Mouse (Mus musculus) C2C12 (cell line): ENCODE results near the gene Mtss1l. TPM values are rescaled to one million over a fixed set of nuclear protein-coding genes. Genes with fewer than 3 reads are reported as not detected.
A peak's percentile ranks its signal among the peaks of the same experiment; 100 is the strongest.

ENCODE experiments used
- H3K27me3 ChIP-seq: one replicate; pipeline ENCODE4 v1.6.1; 2011; ENCODE audit not compliant: control insufficient read depth, insufficient read depth, insufficient read length
- H3K36me3 ChIP-seq: one replicate; pipeline ENCODE4 v1.6.1; 2011; ENCODE audit not compliant: control insufficient read depth, insufficient read depth
- H3K4me3 ChIP-seq: one replicate; pipeline ENCODE4 v1.5.1; 2011; ENCODE audit warnings: mild to moderate bottlenecking, control low read depth; ENCODE audit not compliant: poor library complexity, insufficient read depth, severe bottlenecking
- H3K79me2 ChIP-seq: one replicate; pipeline ENCODE4 v1.6.1; 2011; ENCODE audit not compliant: control insufficient read depth, insufficient read depth
- H3K79me3 ChIP-seq: one replicate; pipeline ENCODE4 v1.6.1; 2011; ENCODE audit warnings: low read depth, control low read depth
- H3ac ChIP-seq: one replicate; pipeline ENCODE3; 2011; ENCODE audit warnings: low read depth; ENCODE audit not compliant: control insufficient read depth, insufficient read length
- CEBPB ChIP-seq: IDR thresholded peaks from one replicate; pipeline ENCODE4 v1.6.1; 2011; ENCODE audit warnings: low read depth, mild to moderate bottlenecking, control low read depth, moderate library complexity
- CTCF ChIP-seq: IDR thresholded peaks from one replicate; pipeline ENCODE4 v1.5.1; 2011; ENCODE audit not compliant: control insufficient read depth, insufficient read depth, insufficient read length
- FOSL1 ChIP-seq: IDR thresholded peaks from one replicate; pipeline ENCODE4 v1.8.0; 2011; ENCODE audit warnings: mild to moderate bottlenecking, low read length; ENCODE audit not compliant: poor library complexity, insufficient read depth, severe bottlenecking
- MAX ChIP-seq: IDR thresholded peaks from one replicate; pipeline ENCODE4 v1.6.1; 2011; ENCODE audit warnings: mild to moderate bottlenecking, control low read depth
- MYOD1 ChIP-seq: IDR thresholded peaks from one replicate; pipeline ENCODE4 v1.6.1; 2011; ENCODE audit warnings: low read depth; ENCODE audit not compliant: control insufficient read depth, insufficient read length
- MYOG ChIP-seq: IDR thresholded peaks from one replicate; pipeline ENCODE4 v1.6.1; 2011; ENCODE audit not compliant: control insufficient read depth, insufficient read length; ENCODE audit errors: extremely low read depth
- USF1 ChIP-seq: IDR thresholded peaks from one replicate; pipeline ENCODE4 v1.6.1; 2011; ENCODE audit warnings: low read depth, mild to moderate bottlenecking, control low read depth, moderate library complexity
- long read RNA-seq, 2 experiments: library from polyadenylated mRNA; unstranded; transcript quantifications; one replicate each; pipeline ENCODE4 v2.0.0; 2019 to 2020
- polyA plus RNA-seq: library from polyadenylated mRNA; unstranded; fragments of >200 nt; fragmentation: generic; extraction: Trizol; gene quantifications from one replicate; pipeline ENCODE4 v1.2.1, GENCODE M21; 2012; ENCODE audit warnings: missing spikeins

The Mtss1l gene
- polyA plus RNA-seq: 26.1 TPM
- long read RNA-seq, experiment 1, partial matches to known transcripts: 0 of 3 reads
- long read RNA-seq, experiment 1, other reads (novel, unspliced or antisense): 3 of 3 reads
- long read RNA-seq, experiment 2, full-length matches to known transcripts: 1 of 16 reads
- long read RNA-seq, experiment 2, partial matches to known transcripts: 14 of 16 reads
- long read RNA-seq, experiment 2, other reads (novel, unspliced or antisense): 1 of 16 reads

GRCm38 (mm10) chr8:110720685-110721598 lies at the start of gene Mtss1l:
Gene Mtss1l, plus strand, starts transcription at chr8:110721476.
- no peaks in the 10 kb centered on the region for H3K27me3 ChIP-seq
- H3K4me3 ChIP-seq: peak within 1 kb of the TSS; percentile 45
- H3ac ChIP-seq: peak within 1 kb of the TSS; percentile 75
- TF ChIP-seq FOSL1 (no peak), MYOG (no peak), MYOD1 (no peak), USF1 (peak; percentile 76)
- peaks cover 7% of the 10 kb centered on the region for H3K79me2 ChIP-seq
- H3K79me3 ChIP-seq: peaks cover 1% of the 10 kb centered on the region
- no peaks in the 10 kb centered on the region for H3K36me3 ChIP-seq

GRCm38 (mm10) chr8:110672133-110672532 lies 49.1 kb upstream of the Mtss1l start:
- peaks cover 9% of the 10 kb centered on the region for H3K36me3 ChIP-seq
- no peak overlapping the region for H3K4me3 ChIP-seq
- H3K27me3 ChIP-seq: no peaks in the 10 kb centered on the region
- no peaks in the 10 kb centered on the region for H3K79me2 ChIP-seq
- no peaks in the 10 kb centered on the region for H3K79me3 ChIP-seq
- no peak overlapping the region for H3ac ChIP-seq
- no peak for TF ChIP-seq MYOD1

DNA sequence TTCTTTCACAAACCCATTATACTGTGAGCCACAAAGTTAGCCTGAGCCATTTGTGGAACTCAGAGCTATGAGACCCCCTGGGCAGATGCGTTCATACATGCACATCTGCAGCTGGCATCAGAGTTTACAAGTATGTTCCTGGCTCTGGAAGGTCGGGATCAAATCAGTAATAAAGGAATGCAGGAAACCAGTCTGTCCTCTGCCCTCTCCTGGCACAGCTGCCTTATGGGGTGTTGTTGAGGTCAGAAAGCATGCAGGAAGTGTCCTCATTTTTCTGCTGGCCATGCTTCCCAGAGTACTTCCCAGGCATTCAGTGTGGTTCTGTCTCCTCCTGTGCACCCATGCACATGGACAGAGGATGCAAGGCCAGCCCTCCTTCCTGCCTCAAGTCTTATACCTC lies 48.1 kb upstream of the Mtss1l start:
- Histone ChIP-seq H3K79me2 (no peaks in the 10 kb centered on the region), H3K36me3 (peaks cover 9% of the 10 kb centered on the region), H3K79me3 (no peaks in the 10 kb centered on the region), H3K4me3 (no peak overlapping the region), H3K27me3 (no peaks in the 10 kb centered on the region), H3ac (no peak overlapping the region)
- no peak for TF ChIP-seq CTCF

DNA sequence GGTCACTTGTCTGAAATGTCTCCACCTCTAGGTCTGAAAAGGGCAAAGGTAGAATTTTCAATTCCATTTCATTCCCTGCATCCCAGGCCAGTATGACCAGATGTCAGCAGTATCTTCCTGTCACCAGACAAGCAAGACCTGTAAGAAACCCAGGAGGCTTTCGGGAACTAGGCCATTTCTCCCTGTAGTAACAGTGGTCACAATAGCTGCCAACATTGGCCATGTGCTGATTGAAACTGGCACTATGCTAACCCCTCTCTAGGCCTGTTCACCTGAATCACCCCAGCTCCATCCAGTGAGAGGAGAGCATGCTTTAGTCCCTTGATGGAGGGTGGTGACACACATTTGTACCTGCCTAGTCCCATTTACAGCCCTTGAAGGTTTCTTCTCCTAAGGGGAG lies 46.7 kb upstream of the Mtss1l start:
- Histone ChIP-seq H3K4me3 (no peak overlapping the region), H3ac (no peak overlapping the region), H3K27me3 (no peaks in the 10 kb centered on the region), H3K36me3 (peaks cover 9% of the 10 kb centered on the region), H3K79me3 (no peaks in the 10 kb centered on the region), H3K79me2 (no peaks in the 10 kb centered on the region)
- TF ChIP-seq MYOD1 (no peak), CTCF (no peak), USF1 (no peak), FOSL1 (no peak), CEBPB (no peak), MAX (no peak), MYOG (no peak)

GRCm38 (mm10) chr8:110676702-110677101 lies 44.6 kb upstream of the Mtss1l start:
- TF ChIP-seq CTCF (no peak), FOSL1 (no peak), USF1 (no peak), MYOG (no peak), MAX (no peak), MYOD1 (no peak), CEBPB (no peak)
- Histone ChIP-seq H3K36me3 (peaks cover 5% of the 10 kb centered on the region), H3K4me3 (no peak overlapping the region), H3K79me3 (no peaks in the 10 kb centered on the region), H3ac (no peak overlapping the region), H3K27me3 (no peaks in the 10 kb centered on the region), H3K79me2 (no peaks in the 10 kb centered on the region)

DNA sequence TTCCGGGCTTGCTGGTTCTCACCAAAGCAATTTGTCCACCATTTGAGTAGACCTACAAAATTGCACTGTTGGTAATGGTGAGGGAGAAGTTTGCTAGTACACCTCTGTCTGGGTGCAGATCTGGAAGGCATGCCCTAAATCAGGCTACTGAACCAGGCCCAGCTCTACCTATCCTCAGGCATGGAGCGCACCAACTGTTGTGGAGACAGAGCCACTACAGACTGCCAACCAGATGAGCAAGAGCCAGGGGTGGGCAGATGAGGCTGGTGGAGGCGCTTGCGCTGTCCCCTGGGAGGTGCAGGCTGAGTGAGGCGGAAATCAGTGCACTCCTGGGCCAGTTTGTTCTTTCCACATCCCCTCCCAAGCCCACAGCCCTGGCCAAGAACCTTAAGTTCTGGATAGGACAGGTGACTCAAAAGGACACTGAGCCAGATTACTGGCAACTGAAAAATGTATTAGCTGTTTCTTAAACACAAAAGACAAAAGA lies 44.1 kb upstream of the Mtss1l start:
- Histone ChIP-seq H3K4me3 (no peak overlapping the region), H3K79me2 (no peaks in the 10 kb centered on the region), H3K36me3 (peaks cover 3% of the 10 kb centered on the region), H3K79me3 (no peaks in the 10 kb centered on the region), H3ac (no peak overlapping the region), H3K27me3 (no peaks in the 10 kb centered on the region)
- TF ChIP-seq FOSL1: no peak
- TF ChIP-seq MAX: no peak
